In genomic region chr7:126284865-126285264, GRCm38 (mm10) we compare ENCODE assay signal across 8 mouse cellular contexts. TPM values are rescaled to one million over a fixed set of nuclear protein-coding genes. Genes with fewer than 3 reads are reported as not detected.
DNase-seq lines count a peak whose midpoint lies in the region; ATAC-seq and TF ChIP-seq lines count a peak whose summit lies in the region.
"Had no signal": no experiment of that assay in that cellular context is flagged by ENCODE, and none has a peak within 500 bp of the region (broad histone marks: within the 10 kb centered on the region; RNA-seq: fewer than 3 reads in every experiment).

No protein-coding gene starts in this region.

- H3K27ac ChIP-seq in left cerebral cortex, adult 2 months, result peak overlapping the region; percentile 71
- H3K27ac ChIP-seq in lung, postnatal 0 days (ENCODE audit: low read length), result no peak overlapping the region
- H3K27ac ChIP-seq: neural tube, embryonic 12.5 days had no signal

- no peak for ATAC-seq in lung, postnatal 0 days
- no peak for ATAC-seq in granulocyte monocyte progenitor cell, adult 5-6 weeks (replicated peaks; ENCODE audit: poor library complexity, severe bottlenecking)

- no peak overlapping the region for H3K4me3 ChIP-seq in left cerebral cortex, adult 2 months
- no peak overlapping the region for H3K4me3 ChIP-seq in lung, postnatal 0 days (ENCODE audit: low read depth, low read length)
- H3K4me3 ChIP-seq: neural tube, embryonic 12.5 days had no signal

- no peaks in the 10 kb centered on the region for H3K27me3 ChIP-seq in lung, postnatal 0 days (replicated peaks; ENCODE audit: insufficient read depth, low read length)
- H3K27me3 ChIP-seq: neural tube, embryonic 12.5 days had no signal

- no peak overlapping the region for H3K4me2 ChIP-seq in lung, postnatal 0 days (replicated peaks; ENCODE audit: low read depth, low read length)
- H3K4me2 ChIP-seq: neural tube, embryonic 12.5 days had no signal

- no peak for TF ChIP-seq CTCF in left cerebral cortex, adult 2 months (IDR thresholded peaks at IDR 0.05)
- no peak for TF ChIP-seq CTCF in lung, postnatal 0 days (IDR thresholded peaks at IDR 0.05)

- H3K4me1 ChIP-seq in lung, postnatal 0 days (ENCODE audit: insufficient read depth, low read depth, low read length), result peaks cover 6% of the 10 kb centered on the region; the same call in 1 of the 2 replicates

- intact Hi-C loops in left cerebral cortex, adult 2 months (cut with DNase I), result no loop called here

- no peak overlapping the region for H3K9ac ChIP-seq in lung, postnatal 0 days (replicated peaks; ENCODE audit: low read depth)
- H3K9ac ChIP-seq: neural tube, embryonic 12.5 days had no signal

- H3K9me3 ChIP-seq in lung, postnatal 0 days (ENCODE audit: low read length), result no peaks in the 10 kb centered on the region
- H3K9me3 ChIP-seq: neural tube, embryonic 12.5 days had no signal

- no peaks in the 10 kb centered on the region for H3K36me3 ChIP-seq in lung, postnatal 0 days (ENCODE audit: insufficient read depth, low read length)

- peak in 1 of 2 experiments; percentile 54 for DNase-seq in left cerebral cortex, adult 2 months (ENCODE audit: extremely low spot score in 1 of 2, low spot score in 2 of 2)
- DNase-seq in left cerebral cortex, adult 11 months (ENCODE audit: low spot score), result no peak
- DNase-seq in adrenal gland, adult 18-20 months (ENCODE audit: low spot score in 2 of 2), result peak; percentile 54 to 60
- DNase-seq in cerebellum, postnatal 25 days, result peak; percentile 30 to 63
- DNase-seq in lung, postnatal 0 days (ENCODE audit: low spot score), result peak; percentile 55
- DNase-seq in testis, postnatal 14 days (ENCODE audit: low spot score), result peak; percentile 58

- WGBS in lung, postnatal 0 days, result 54% methylated on average over 4 of the region's 4 CpGs

- TF ChIP-seq EP300 in lung, postnatal 0 days (IDR thresholded peaks at IDR 0.05), result no peak

RNA-seq across cellular contexts. Expression of gene Sbk1, which starts 12.4 kb away (rescaled TPM):
- total RNA-seq in left cerebral cortex, adult 2 months (2021), result 10 to 100 TPM; 65.3 to 85.8 TPM
- 10 to 100 TPM; 46.2 to 99.7 TPM for total RNA-seq in adrenal gland, adult 18-20 months (2021)
- 5.5 and 5.7 TPM in 2 replicates for polyA plus RNA-seq in lung, postnatal 0 days (2015; fragmentation: Nextera tagmentation; extraction: Ambion mirVana)
- 1.2 and 1.3 TPM in 2 replicates for total RNA-seq in granulocyte monocyte progenitor cell, adult 5-6 weeks (2014; fragmentation: Nextera tagmentation)
- total RNA-seq in granulocyte monocyte progenitor cell, adult 5-6 weeks (2017), result 0.69 and 1.2 TPM in 2 replicates

Comparison
In these comparisons a context has a peak if more than half of its experiments do, and no peak if none do; other contexts are left out.
1. RNA of gene Sbk1, which starts 12.4 kb away (total RNA-seq): 46.2 to 99.7 TPM in adrenal gland, adult 18-20 months and 65.3 to 85.8 TPM in left cerebral cortex, adult 2 months; 0.69 to 1.3 TPM in granulocyte monocyte progenitor cell, adult 5-6 weeks; every median in the first group is over 10 times any median in the second.